Mouse (Mus musculus): ENCODE data around the gene Ehd4.

DNA sequence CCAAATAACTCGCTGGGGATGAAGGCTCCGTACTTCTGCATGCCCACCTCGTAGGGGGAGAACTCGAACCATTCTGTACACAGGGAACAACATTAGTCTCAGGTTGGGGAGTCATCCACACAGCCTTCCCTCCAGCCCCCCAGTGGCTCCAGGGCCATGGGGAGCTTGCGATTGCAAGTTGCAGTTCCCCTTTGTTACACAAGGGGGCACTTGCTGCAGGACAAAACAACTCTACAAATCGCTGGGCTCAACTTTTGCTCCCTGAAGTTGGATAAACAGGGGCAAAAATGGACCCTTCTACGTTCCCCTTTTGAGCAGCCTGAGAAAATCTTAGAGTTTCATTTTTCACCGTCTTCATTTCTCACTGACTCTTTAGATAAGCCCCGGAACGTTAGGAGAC, 19.3 kb upstream of the Ehd4 start:
- TF ChIP-seq CTCF (IDR thresholded peaks at IDR 0.05; ENCODE audit: low read depth, low read length) (peak; percentile 66), EP300 (IDR thresholded peaks at IDR 0.05; ENCODE audit: insufficient read depth, low read depth, low read length) (no peak)

Measured in ES-Bruce4 (cell line).